Mouse (Mus musculus) neural tube, embryonic 12.5 days (tissue): ENCODE data around the gene Mrpl34. TPM values are rescaled to one million over a fixed set of nuclear protein-coding genes. Genes with fewer than 3 reads are reported as not detected.

Experiments
- ATAC-seq: fragments of 200-750 bp; cut with Nextera tagmentation; 2 replicates; pipeline ENCODE4 v1.8.0; 2017; ENCODE audit warnings: low read depth, mild to moderate bottlenecking, moderate TSS enrichment, moderate library complexity; ENCODE audit not compliant: low FRiP score
- H3K27ac ChIP-seq: fragments of 300-500 bp; sonication (generic); 2 replicates; pipeline ENCODE4 v1.5.1; 2016
- H3K27me3 ChIP-seq: fragments of 300-500 bp; sonication (generic); replicated peaks from 2 replicates; pipeline ENCODE4 v1.6.1; 2016; ENCODE audit warnings: mild to moderate bottlenecking
- H3K36me3 ChIP-seq: fragments of 300-500 bp; sonication (generic); 2 replicates; pipeline ENCODE4 v1.6.1; 2016; ENCODE audit warnings: mild to moderate bottlenecking
- H3K4me1 ChIP-seq: fragments of 300-500 bp; sonication (generic); 2 replicates; pipeline ENCODE4 v1.6.1; 2016
- H3K4me2 ChIP-seq: fragments of 300-500 bp; sonication (generic); replicated peaks from 2 replicates; pipeline ENCODE4 v1.6.1; 2016; ENCODE audit warnings: mild to moderate bottlenecking
- H3K4me3 ChIP-seq: fragments of 300-500 bp; sonication (generic); 2 replicates; pipeline ENCODE4 v1.5.1; 2016
- H3K9ac ChIP-seq: fragments of 300-500 bp; sonication (generic); 2 replicates; pipeline ENCODE4 v1.6.1; 2016; ENCODE audit warnings: mild to moderate bottlenecking
- H3K9me3 ChIP-seq: fragments of 300-500 bp; sonication (generic); 2 replicates; pipeline ENCODE4 v1.6.1; 2016; ENCODE audit warnings: mild to moderate bottlenecking
- WGBS: fragments of 180-500 bp; shearing (Covaris S2); methylation state at CpG from one replicate; pipeline ENCODE4 v1.1.7; 2016; 5-methylcytosine and 5-hydroxymethylcytosine counted together
- polyA plus RNA-seq: library from polyadenylated mRNA; unstranded; fragments of >200 nt; fragmentation: Nextera tagmentation; extraction: Ambion mirVana; gene quantifications from 2 replicates; pipeline ENCODE4 v1.2.1, GENCODE M21; 2016

The Mrpl34 gene
- polyA plus RNA-seq, 1 experiment from 2014 or later: 234 TPM

GRCm38 (mm10) chr8:71470146-71470912 lies 5.6 kb downstream of the Mrpl34 start:
- Histone ChIP-seq H3K9ac (peak overlapping the region; percentile 84; the same call in 1 of the 2 replicates), H3K36me3 (peaks cover 43% of the 10 kb centered on the region), H3K4me3 (peak overlapping the region; percentile 84), H3K9me3 (no peaks in the 10 kb centered on the region), H3K27me3 (no peaks in the 10 kb centered on the region), H3K4me2 (peak overlapping the region; percentile 76), H3K4me1 (peaks cover 22% of the 10 kb centered on the region), H3K27ac (no peak overlapping the region)
- no peak for ATAC-seq
- 94% methylated on average over 3 of the region's 3 CpGs for WGBS

DNA sequence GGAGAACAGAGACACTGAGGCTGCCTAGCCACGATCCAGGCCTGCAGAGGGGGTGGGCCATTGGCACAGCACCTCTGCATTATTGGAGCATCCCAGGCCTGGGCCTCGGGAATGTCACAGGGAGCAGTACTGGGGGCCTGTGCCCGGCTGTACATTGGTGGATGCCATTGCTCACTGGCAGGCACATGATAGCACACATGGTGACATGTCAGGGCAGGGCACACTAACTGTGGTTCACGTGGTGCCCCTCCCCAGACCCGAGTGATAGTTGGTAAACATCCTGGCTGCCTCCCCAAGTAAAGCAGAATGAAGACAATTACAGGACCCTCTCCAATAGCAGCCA lies 6.1 kb downstream of the Mrpl34 start:
- no peaks in the 10 kb centered on the region for H3K9me3 ChIP-seq
- no peak overlapping the region for H3K9ac ChIP-seq
- peaks cover 44% of the 10 kb centered on the region for H3K36me3 ChIP-seq
- H3K27ac ChIP-seq: no peak overlapping the region
- peak overlapping the region; percentile 76; the same call in 1 of the 2 replicates for H3K4me2 ChIP-seq
- no peak overlapping the region for H3K4me3 ChIP-seq
- ATAC-seq: no peak
- 86% methylated on average over 5 of the region's 5 CpGs for WGBS
- no peaks in the 10 kb centered on the region for H3K27me3 ChIP-seq
- H3K4me1 ChIP-seq: peaks cover 22% of the 10 kb centered on the region

DNA sequence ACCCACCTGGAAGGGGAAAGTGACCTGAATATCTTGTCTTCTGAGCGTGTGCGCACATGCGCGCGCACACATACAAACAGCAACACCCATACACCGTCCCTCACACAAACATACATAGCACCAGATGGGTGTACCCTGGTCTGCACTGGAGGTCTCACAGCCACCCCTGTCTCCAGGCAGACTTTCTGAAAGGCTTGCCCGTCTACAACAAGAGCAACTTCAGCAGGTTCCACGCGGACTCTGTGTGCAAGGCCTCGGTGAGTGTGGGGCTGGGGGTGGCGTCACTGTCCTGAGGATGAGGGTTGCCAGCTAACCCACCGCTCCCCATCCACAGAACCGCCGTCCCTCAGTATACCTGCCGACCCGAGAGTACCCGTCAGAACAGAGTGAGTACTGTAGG lies 7.1 kb downstream of the Mrpl34 start:
- Histone ChIP-seq H3K27ac (no peak overlapping the region), H3K9ac (no peak overlapping the region), H3K4me1 (peaks cover 28% of the 10 kb centered on the region), H3K4me3 (no peak overlapping the region), H3K4me2 (no peak overlapping the region), H3K9me3 (no peaks in the 10 kb centered on the region), H3K27me3 (no peaks in the 10 kb centered on the region), H3K36me3 (peaks cover 44% of the 10 kb centered on the region)
- ATAC-seq: no peak
- 96% methylated on average over 17 of the region's 17 CpGs for WGBS

DNA sequence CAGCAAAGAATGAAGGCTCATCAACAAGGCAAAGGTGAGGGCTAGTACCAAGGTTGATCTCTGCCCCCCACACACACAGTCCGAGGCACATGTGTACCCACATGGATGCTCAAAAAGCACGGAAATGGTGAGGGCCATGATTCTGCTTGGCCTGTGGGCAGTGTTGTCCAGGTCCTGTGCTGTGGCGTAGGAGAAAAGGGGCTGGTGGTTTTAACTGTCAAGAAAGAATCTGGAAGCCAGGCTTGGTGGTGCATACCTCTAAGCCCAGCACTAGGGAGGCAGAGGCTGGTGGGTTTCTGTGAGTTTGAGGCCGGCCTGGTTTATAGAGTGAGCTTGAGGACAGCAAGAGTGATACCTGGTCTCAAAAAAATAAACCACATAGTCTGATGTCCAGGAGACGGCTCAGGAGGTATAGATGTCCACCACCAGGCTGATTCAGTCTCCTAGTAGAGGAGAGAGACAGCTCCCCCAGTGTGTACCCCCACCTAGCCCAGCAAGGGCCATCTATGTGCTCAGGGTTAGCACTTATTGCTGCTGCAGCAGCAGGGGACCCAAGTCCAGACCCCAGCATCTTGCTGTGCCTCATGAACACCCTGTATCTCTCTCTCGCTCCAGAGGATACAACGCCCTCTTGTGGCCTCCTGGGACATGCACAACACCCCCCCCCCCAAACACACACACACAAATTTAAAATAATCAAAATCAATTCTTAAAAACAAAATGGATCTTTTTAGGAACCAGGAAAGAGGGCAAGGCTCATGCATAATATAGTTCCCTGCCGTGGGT lies 8.0 kb downstream of the Mrpl34 start:
- Histone ChIP-seq H3K4me1 (peaks cover 36% of the 10 kb centered on the region), H3K27ac (no peak overlapping the region), H3K36me3 (peaks cover 44% of the 10 kb centered on the region), H3K4me3 (no peak overlapping the region), H3K9ac (no peak overlapping the region), H3K4me2 (no peak overlapping the region), H3K27me3 (no peaks in the 10 kb centered on the region), H3K9me3 (no peaks in the 10 kb centered on the region)
- 87% methylated on average over 8 of the region's 8 CpGs for WGBS
- ATAC-seq: no peak

- WGBS: 95% methylated on average over 18 of the region's 18 CpGs
- H3K4me1 ChIP-seq: peaks cover 36% of the 10 kb centered on the region
- no peak overlapping the region for H3K4me2 ChIP-seq
- H3K27ac ChIP-seq: no peak overlapping the region
- H3K9ac ChIP-seq: no peak overlapping the region
- H3K4me3 ChIP-seq: no peak overlapping the region
- ATAC-seq: no peak
- H3K36me3 ChIP-seq: peaks cover 57% of the 10 kb centered on the region
- H3K27me3 ChIP-seq: peaks cover 6% of the 10 kb centered on the region; the same call in 1 of the 2 replicates
- no peaks in the 10 kb centered on the region for H3K9me3 ChIP-seq
These were observed 9.6 kb downstream of the Mrpl34 start for GRCm38 (mm10) chr8:71474344-71474743.

- Histone ChIP-seq H3K27me3 (peaks cover 6% of the 10 kb centered on the region; the same call in 1 of the 2 replicates), H3K4me3 (no peak overlapping the region), H3K36me3 (peaks cover 64% of the 10 kb centered on the region), H3K4me1 (peaks cover 32% of the 10 kb centered on the region), H3K9me3 (no peaks in the 10 kb centered on the region), H3K27ac (no peak overlapping the region), H3K4me2 (peak overlapping the region; percentile 93; the same call in 1 of the 2 replicates), H3K9ac (no peak overlapping the region)
- 90% methylated on average over 25 of the region's 25 CpGs for WGBS
- no peak for ATAC-seq
These were observed 10.3 kb downstream of the Mrpl34 start for GRCm38 (mm10) chr8:71474785-71475701.

DNA sequence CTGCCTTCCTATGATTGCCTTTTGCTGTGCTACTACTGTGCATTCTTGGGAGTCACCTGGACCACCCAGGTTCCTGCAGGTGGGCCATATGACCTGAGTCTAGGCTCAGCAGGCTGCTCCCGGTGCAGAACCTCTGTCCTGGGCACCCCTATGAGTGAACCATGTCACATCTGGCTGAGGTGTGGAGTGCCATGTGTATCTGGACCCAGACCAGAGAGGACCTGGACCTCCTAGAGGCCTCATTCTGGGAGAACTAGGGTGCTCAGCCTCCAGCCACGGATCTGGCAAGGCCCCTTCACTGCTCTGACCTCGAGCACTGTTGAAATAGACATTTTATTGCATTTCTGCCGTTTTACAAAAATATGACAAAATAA lies 10.9 kb downstream of the Mrpl34 start:
- no peaks in the 10 kb centered on the region for H3K9me3 ChIP-seq
- H3K36me3 ChIP-seq: peaks cover 70% of the 10 kb centered on the region
- H3K4me2 ChIP-seq: peak overlapping the region; percentile 93
- WGBS: 27% methylated on average over 4 of the region's 4 CpGs
- 0 out of 2 replicates have a peak overlapping the region, but pooled peaks have one; percentile 76 for H3K27ac ChIP-seq
- peaks cover 6% of the 10 kb centered on the region; the same call in 1 of the 2 replicates for H3K27me3 ChIP-seq
- ATAC-seq: peak; percentile 11; the same call in 1 of the 2 replicates
- H3K9ac ChIP-seq: peak overlapping the region; percentile 78
- H3K4me1 ChIP-seq: peaks cover 25% of the 10 kb centered on the region
- H3K4me3 ChIP-seq: peak overlapping the region; percentile 57

DNA sequence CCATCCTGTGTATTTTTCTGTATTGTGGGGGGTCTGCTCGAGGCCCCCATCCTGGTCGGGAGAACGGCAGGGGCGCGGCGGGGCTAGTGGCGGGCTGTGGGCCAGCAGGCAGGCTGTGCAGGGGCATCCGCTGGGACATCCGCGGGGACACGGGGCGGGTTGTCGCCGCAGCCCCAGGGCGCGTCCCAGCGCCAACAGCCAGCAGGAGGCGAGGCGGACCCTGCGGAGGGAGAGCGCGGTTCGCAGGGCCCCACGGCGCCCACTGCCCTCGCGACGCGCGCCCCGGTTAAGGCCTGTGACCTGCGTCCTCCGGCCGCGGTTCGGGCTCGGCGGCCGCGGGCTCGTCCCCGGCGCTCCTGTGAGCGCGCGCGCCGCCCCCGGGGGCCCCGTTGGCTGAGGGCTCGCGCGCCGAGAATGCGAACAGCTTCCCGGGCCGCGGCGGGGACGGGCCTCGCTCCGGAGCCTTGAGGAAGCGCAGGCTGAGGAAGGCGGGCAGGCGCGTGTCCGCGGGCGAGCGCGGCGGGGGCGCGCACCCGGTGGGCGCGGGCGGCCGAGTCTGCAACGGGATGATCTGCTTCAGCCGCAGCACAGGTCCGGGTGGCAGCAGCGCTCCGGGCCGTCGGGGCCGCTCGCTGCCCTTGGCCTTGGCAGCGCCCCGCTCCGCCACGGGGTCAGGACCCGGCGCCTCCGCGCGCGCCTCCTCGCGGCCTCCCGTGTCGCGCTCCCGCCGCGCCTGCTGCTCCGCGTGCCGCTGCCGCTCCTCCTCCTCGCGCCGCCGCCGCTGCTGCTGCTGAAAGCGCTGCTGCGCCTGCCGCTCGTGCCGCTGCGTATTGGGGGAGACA lies 11.6 kb downstream of the Mrpl34 start:
- peak overlapping the region; percentile 78 for H3K9ac ChIP-seq
- H3K27ac ChIP-seq: peak overlapping the region; percentile 76
- peaks cover 73% of the 10 kb centered on the region for H3K36me3 ChIP-seq
- no peaks in the 10 kb centered on the region for H3K9me3 ChIP-seq
- H3K4me3 ChIP-seq: peak overlapping the region; percentile 57
- peak; percentile 63 for ATAC-seq
- peak overlapping the region; percentile 93 for H3K4me2 ChIP-seq
- H3K4me1 ChIP-seq: peaks cover 26% of the 10 kb centered on the region
- H3K27me3 ChIP-seq: peaks cover 6% of the 10 kb centered on the region; the same call in 1 of the 2 replicates
- under 1% methylated on average over 100 of the region's 121 CpGs for WGBS

- H3K4me3 ChIP-seq: peak overlapping the region; percentile 57; the same call in 1 of the 2 replicates
- no peak; the same call in 1 of the 2 replicates for ATAC-seq
- WGBS: 41% methylated on average over 14 of the region's 14 CpGs
These were observed 12.6 kb downstream of the Mrpl34 start for GRCm38 (mm10) chr8:71477196-71477845.

GRCm38 (mm10) chr8:71478943-71479342 lies 14.2 kb downstream of the Mrpl34 start:
- Histone ChIP-seq H3K4me1 (peaks cover 28% of the 10 kb centered on the region), H3K27me3 (peaks cover 6% of the 10 kb centered on the region; the same call in 1 of the 2 replicates), H3K9ac (no peak overlapping the region), H3K27ac (no peak overlapping the region; the same call in 1 of the 2 replicates), H3K36me3 (peaks cover 72% of the 10 kb centered on the region), H3K4me2 (no peak overlapping the region), H3K9me3 (no peaks in the 10 kb centered on the region), H3K4me3 (no peak overlapping the region)
- ATAC-seq: no peak
- WGBS: 93% methylated on average over 11 of the region's 11 CpGs

More at GRCm38 (mm10) chr8:71477196-71477845, 12.6 kb downstream of the Mrpl34 start:
- Histone ChIP-seq H3K9ac (peak overlapping the region; percentile 78; the same call in 1 of the 2 replicates), H3K27me3 (peaks cover 6% of the 10 kb centered on the region; the same call in 1 of the 2 replicates), H3K4me2 (peak overlapping the region; percentile 93), H3K27ac (0 out of 2 replicates have a peak overlapping the region, but pooled peaks have one; percentile 76), H3K36me3 (peaks cover 73% of the 10 kb centered on the region), H3K4me1 (peaks cover 28% of the 10 kb centered on the region), H3K9me3 (no peaks in the 10 kb centered on the region)
